Mouse (Mus musculus) megakaryocyte, embryonic 14.5 days (primary cell): ENCODE data around the gene Stox2.

Experiments used
- FLI1 ChIP-seq: IDR thresholded peaks from 2 replicates; pipeline ENCODE4 v1.6.1; 2012; ENCODE audit warnings: low read length, inconsistent platforms, mixed read lengths
- GATA1 ChIP-seq: IDR thresholded peaks from 3 replicates; pipeline ENCODE4 v1.6.1; 2012; ENCODE audit warnings: mixed read lengths, low read length, inconsistent platforms, borderline replicate concordance

GRCm38 (mm10) chr8:47392290-47392689, 53.9 kb downstream of the Stox2 start:
- no peak for TF ChIP-seq GATA1
- no peak for TF ChIP-seq FLI1
